Mouse (Mus musculus): ENCODE measurements around the gene Scn9a. TPM values are rescaled to one million over a fixed set of nuclear protein-coding genes. Genes with fewer than 3 reads are reported as not detected.

Scn9a gene
- total RNA-seq, 2 experiments from 2014 or later = 0.60 to 1.2 TPM

DNA sequence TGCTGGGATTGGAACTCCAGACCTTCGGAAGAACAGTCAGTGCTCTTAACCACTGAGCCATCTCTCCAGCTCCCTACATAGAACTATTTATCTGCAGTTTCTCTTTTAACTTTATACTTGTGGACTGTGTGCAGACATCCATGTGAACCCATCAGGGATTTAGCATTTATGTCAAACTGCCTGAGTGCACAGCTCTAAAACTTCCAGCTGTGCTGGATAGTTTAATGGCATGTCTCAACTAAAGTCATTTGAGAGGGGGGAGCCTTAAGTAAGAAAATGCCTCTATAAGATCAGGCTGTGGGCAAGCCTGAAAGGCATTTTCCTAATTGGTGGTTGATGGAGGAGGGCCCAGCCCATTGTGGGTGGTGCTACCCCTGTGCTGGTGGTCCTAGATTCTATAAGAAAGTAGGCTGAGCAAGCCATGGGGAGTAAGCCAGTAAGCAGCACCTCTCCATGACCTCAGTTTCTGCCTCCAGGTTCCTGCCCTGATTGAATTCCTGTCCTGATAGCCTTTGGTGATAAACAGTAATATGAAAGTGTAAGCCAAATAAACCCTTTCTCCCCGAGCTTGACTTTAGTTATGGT lies 169.8 kb downstream of the Scn9a start:
- DNase-seq (ENCODE audit: low spot score in 2 of 2) = no peak

GRCm38 (mm10) chr2:66463916-66464315 lies 170.8 kb downstream of the Scn9a start:
- no peak for DNase-seq (ENCODE audit: low spot score in 2 of 2)

GRCm38 (mm10) chr2:66462458-66462857 lies 172.3 kb downstream of the Scn9a start:
- DNase-seq (ENCODE audit: low spot score in 2 of 2) = no peak

- DNase-seq (ENCODE audit: low spot score in 2 of 2) = no peak
Measured at GRCm38 (mm10) chr2:66440711-66441110, 194.1 kb downstream of the Scn9a start, which contains the start of gene Scn1a. TSS of gene Scn1a (minus strand) at chr2:66440840.

DNA sequence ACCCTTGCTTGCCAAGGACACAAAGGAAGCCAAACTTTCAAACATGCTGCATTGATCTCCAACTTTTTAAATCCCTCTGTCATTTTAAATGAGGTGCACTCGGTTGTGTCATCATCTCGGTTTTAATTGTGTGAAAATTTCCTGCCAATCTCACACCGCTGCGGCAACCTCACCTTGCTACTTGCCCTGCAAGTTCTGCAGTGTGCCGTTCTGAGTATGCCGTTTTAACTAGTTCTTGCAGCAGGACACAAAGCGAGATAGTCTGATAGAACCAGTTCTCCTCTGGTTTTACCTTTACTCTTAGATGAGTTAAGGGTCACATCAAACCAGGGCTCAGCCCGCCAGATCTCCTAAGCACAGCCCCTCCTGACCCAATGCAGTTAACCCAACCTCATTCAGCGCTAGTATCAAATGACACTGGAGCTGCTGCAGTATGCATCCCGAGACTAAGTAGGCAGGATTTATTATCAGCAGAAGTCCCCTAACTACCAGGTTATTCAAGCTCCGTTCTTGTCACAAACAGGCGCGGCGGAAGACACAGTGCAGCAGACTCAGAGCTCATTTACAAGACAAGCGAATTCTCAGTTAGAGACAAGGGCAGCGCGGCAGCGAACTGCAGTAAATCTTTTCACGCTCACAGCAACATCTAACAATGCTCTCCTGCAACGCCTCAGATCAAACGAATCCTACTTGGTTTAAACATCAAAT lies 194.8 kb downstream of the Scn9a start:
- no peak for DNase-seq (ENCODE audit: low spot score in 2 of 2)

- no peak for DNase-seq (ENCODE audit: low spot score in 2 of 2)
Measured at GRCm38 (mm10) chr2:66436286-66436685, 198.5 kb downstream of the Scn9a start.

Other genes with a start within 250 kb of the Scn9a start
- under 1 TPM; 0.10 TPM for gene Scn1a, start 194.1 kb downstream of the Scn9a start, total RNA-seq (2021)
- 10 to 100 TPM in 1 of 2 experiments, 1 to 10 TPM in 1; 6.0 to 13.5 TPM for gene Scn7a, start 150.0 kb upstream of the Scn9a start, total RNA-seq (2021)

Measured in adrenal gland, adult 18-20 months (tissue).